Mouse (Mus musculus) lung, postnatal 0 days (tissue): ENCODE data around the gene Krtap5-4.

Source experiments
- CTCF ChIP-seq: IDR thresholded peaks from 2 replicates; pipeline ENCODE4 v1.5.1; 2016; ENCODE audit warnings: antibody characterized with exemption, mild to moderate bottlenecking
- EP300 ChIP-seq: IDR thresholded peaks from 2 replicates; pipeline ENCODE4 v1.6.1; 2016; ENCODE audit warnings: antibody characterized with exemption, mild to moderate bottlenecking, control low read depth

- TF ChIP-seq CTCF (no peak), EP300 (no peak)
Observed at GRCm38 (mm10) chr7:142319124-142319523, 15.8 kb downstream of the Krtap5-4 start.
